Mouse (Mus musculus): ENCODE results near the gene 4930519P11Rik.

GRCm38 (mm10) chr2:154624137-154624536 lies 10.9 kb upstream of the 4930519P11Rik start:
- TF ChIP-seq CTCF (IDR thresholded peaks at IDR 0.05; ENCODE audit: extremely low read depth, insufficient read depth, insufficient read length, insufficient replicate concordance) (no peak), POLR2A (IDR thresholded peaks at IDR 0.05; ENCODE audit: low read depth, low read length) (no peak)

Data from spleen, adult 2 months (tissue).